Comparison of ENCODE assay signal across 13 mouse cellular contexts in genomic region chr9:111476479-111477016, GRCm38 (mm10). TPM values are rescaled to one million over a fixed set of nuclear protein-coding genes. Genes with fewer than 3 reads are reported as not detected.
"Had no signal": no experiment of that assay in that cellular context is flagged by ENCODE, and none has a peak within 500 bp of the region (broad histone marks: within the 10 kb centered on the region; RNA-seq: fewer than 3 reads in every experiment).

No protein-coding gene starts in this region.

- H3K9me3 ChIP-seq: kidney, embryonic 15.5 days; limb, embryonic 15.5 days; liver, embryonic 12.5 days; midbrain, embryonic 12.5 days had no signal

- ATAC-seq: liver, embryonic 12.5 days had no signal

- H3K36me3 ChIP-seq: kidney, embryonic 15.5 days; limb, embryonic 15.5 days; liver, embryonic 12.5 days; midbrain, embryonic 12.5 days had no signal

- H3K4me1 ChIP-seq: liver, embryonic 12.5 days had no signal

- H3K9ac ChIP-seq: kidney, embryonic 15.5 days; limb, embryonic 15.5 days; liver, embryonic 12.5 days; lung, embryonic 14.5 days; midbrain, embryonic 12.5 days had no signal

- H3K4me3 ChIP-seq: kidney, embryonic 15.5 days; left cerebral cortex, adult 2 months; limb, embryonic 15.5 days; liver, embryonic 12.5 days; midbrain, embryonic 12.5 days had no signal

- DNase-seq: kidney, postnatal 14 days; lung, embryonic 14.5 days; lung, postnatal 10 days; lung, postnatal 4 days; thymus, postnatal 4 days had no signal

- H3K27me3 ChIP-seq: kidney, embryonic 15.5 days; limb, embryonic 15.5 days; liver, embryonic 12.5 days; midbrain, embryonic 12.5 days had no signal

- H3K27ac ChIP-seq: kidney, embryonic 15.5 days; left cerebral cortex, adult 2 months; limb, embryonic 15.5 days; liver, embryonic 12.5 days; midbrain, embryonic 12.5 days; stomach, postnatal 0 days had no signal

- H3K4me2 ChIP-seq: kidney, embryonic 15.5 days; limb, embryonic 15.5 days; liver, embryonic 12.5 days; lung, embryonic 14.5 days; midbrain, embryonic 12.5 days had no signal

RNA-seq across cellular contexts. Expression of gene Dclk3, which starts 37.7 kb away (rescaled TPM):
- total RNA-seq: megakaryocyte, adult 5-6 weeks; neutrophil, adult 5-6 weeks had no signal
- polyA plus RNA-seq: lung, embryonic 14.5 days had no signal
